Mouse (Mus musculus) hindbrain, embryonic 11.5 days (tissue): ENCODE results near the gene Ret. TPM values are rescaled to one million over a fixed set of nuclear protein-coding genes. Genes with fewer than 3 reads are reported as not detected.

Experiments used
- ATAC-seq: fragments of 200-750 bp; cut with Nextera tagmentation; 2 replicates; pipeline ENCODE4 v1.8.0; 2017; ENCODE audit warnings: mild to moderate bottlenecking, moderate TSS enrichment, moderate library complexity; ENCODE audit not compliant: low FRiP score
- DNase-seq: peaks from one replicate; pipeline ENCODE4 v3.0.0-alpha.2; 2015; ENCODE audit warnings: low spot score
- H3K27ac ChIP-seq: fragments of 300-500 bp; sonication (generic); 2 replicates; pipeline ENCODE4 v1.5.1; 2014; ENCODE audit warnings: mild to moderate bottlenecking, low read depth, low read length
- H3K27me3 ChIP-seq: fragments of 300-500 bp; sonication (generic); 2 replicates; pipeline ENCODE4 v1.6.1; 2014; ENCODE audit warnings: mild to moderate bottlenecking, low read length, moderate library complexity, mixed read lengths; ENCODE audit not compliant: control insufficient read depth, insufficient read depth
- H3K36me3 ChIP-seq: fragments of 300-500 bp; sonication (generic); 2 replicates; pipeline ENCODE4 v1.6.1; 2014; ENCODE audit warnings: mild to moderate bottlenecking, low read length, moderate library complexity, mixed read lengths; ENCODE audit not compliant: control insufficient read depth, insufficient read depth
- H3K4me1 ChIP-seq: fragments of 300-500 bp; sonication (generic); replicated peaks from 2 replicates; pipeline ENCODE4 v1.6.1; 2014; ENCODE audit warnings: low read length, mixed read lengths; ENCODE audit not compliant: control insufficient read depth, insufficient read depth
- H3K4me2 ChIP-seq: fragments of 300-500 bp; sonication (generic); replicated peaks from 2 replicates; pipeline ENCODE4 v1.6.1; 2014; ENCODE audit warnings: mild to moderate bottlenecking, low read depth, low read length
- H3K4me3 ChIP-seq: fragments of 300-500 bp; sonication (generic); 2 replicates; pipeline ENCODE4 v1.5.1; 2014; ENCODE audit warnings: low read depth, low read length
- H3K9ac ChIP-seq: fragments of 300-500 bp; sonication (generic); 2 replicates; pipeline ENCODE4 v1.6.1; 2014; ENCODE audit warnings: low read depth, low read length
- H3K9me3 ChIP-seq: fragments of 300-500 bp; sonication (generic); 2 replicates; pipeline ENCODE4 v1.6.1; 2016; ENCODE audit warnings: low read length; ENCODE audit not compliant: control insufficient read depth
- WGBS: fragments of 180-500 bp; shearing (Covaris S2); extraction: QIAGEN DNeasy Blood & Tissue Kit; methylation state at CpG from one replicate; pipeline ENCODE4 v1.1.7; 2014; 5-methylcytosine and 5-hydroxymethylcytosine counted together
- polyA plus RNA-seq: library from polyadenylated mRNA; unstranded; fragments of >200 nt; fragmentation: Nextera tagmentation; extraction: Ambion mirVana; gene quantifications from 2 replicates; pipeline ENCODE4 v1.2.1, GENCODE M21; 2014

Ret gene
- polyA plus RNA-seq, 1 experiment from 2014 or later = 4.2 TPM

DNA sequence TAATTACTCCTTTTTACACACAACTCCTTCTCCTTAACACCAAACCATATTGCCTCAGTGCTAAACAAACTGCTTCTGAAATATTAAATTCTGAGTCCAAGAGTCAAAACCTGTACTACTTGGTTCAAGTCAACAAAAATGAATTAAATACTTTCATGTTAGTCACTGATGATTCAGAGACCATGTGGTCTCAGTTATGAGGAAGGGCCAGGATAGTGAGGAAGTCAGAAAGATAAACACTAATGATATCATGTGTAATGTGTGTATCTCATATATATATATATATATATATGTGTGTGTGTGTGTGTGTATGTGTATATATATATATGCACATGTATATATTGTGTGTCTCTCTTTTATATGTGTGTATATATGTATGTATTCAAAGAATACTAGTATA lies 70.9 kb downstream of the Ret start:
- H3K9ac ChIP-seq = no peak overlapping the region
- H3K27ac ChIP-seq = no peak overlapping the region
- no peaks in the 10 kb centered on the region for H3K4me1 ChIP-seq
- no peak overlapping the region for H3K4me3 ChIP-seq
- DNase-seq (no peak), ATAC-seq (no peak)
- no peaks in the 10 kb centered on the region for H3K36me3 ChIP-seq
- no peaks in the 10 kb centered on the region for H3K27me3 ChIP-seq
- H3K9me3 ChIP-seq = no peaks in the 10 kb centered on the region
- H3K4me2 ChIP-seq = no peak overlapping the region

DNA sequence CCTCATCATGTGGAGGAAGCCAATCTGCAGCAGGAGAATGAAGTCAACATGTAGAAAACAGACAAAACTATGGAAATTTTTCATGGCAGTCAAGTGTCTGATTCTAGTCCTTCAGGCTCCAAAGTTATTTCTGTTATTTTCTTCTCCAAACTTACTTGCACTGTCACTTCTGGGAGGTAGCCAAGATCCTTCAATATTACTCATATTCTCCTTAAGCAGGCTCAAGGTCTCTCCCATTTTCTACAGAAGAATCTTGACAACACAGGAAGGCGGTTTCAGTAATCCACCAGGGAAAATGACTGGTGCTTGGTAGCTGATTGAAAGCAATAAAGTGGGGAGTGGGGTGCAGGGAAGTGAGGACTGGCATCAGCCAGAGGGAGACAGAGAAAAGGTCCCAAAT lies 74.8 kb downstream of the Ret start:
- H3K27me3 ChIP-seq = no peaks in the 10 kb centered on the region
- H3K9ac ChIP-seq = no peak overlapping the region
- no peaks in the 10 kb centered on the region for H3K4me1 ChIP-seq
- H3K4me3 ChIP-seq = no peak overlapping the region
- 84% methylated on average over 1 of the region's 1 CpGs for WGBS
- no peak for DNase-seq
- H3K4me2 ChIP-seq = no peak overlapping the region
- no peak overlapping the region for H3K27ac ChIP-seq
- H3K36me3 ChIP-seq = no peaks in the 10 kb centered on the region
- no peaks in the 10 kb centered on the region for H3K9me3 ChIP-seq
- no peak for ATAC-seq

DNA sequence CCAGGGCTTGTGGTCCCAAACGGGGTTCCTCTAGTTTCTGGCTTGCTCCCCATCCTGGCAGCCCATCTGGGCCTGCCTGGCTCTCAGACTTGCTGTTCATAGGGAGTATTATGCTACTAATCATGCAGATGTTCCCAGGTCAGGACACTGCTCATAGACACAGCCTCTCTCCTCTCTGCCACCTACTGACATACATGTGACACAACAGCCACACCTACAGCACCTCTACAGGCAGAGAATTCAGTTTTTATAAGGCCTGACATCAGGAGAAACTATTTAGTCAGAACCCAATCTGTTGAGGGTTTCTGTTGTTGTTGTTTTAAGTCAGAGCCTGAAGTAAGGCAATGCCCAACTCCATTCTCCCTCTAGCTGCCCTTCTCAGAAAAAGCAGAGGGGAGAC lies 85.7 kb downstream of the Ret start:
- H3K9me3 ChIP-seq = no peaks in the 10 kb centered on the region
- no peak for DNase-seq
- no peak overlapping the region for H3K4me2 ChIP-seq
- no peak for ATAC-seq
- H3K36me3 ChIP-seq = no peaks in the 10 kb centered on the region
- no peak overlapping the region for H3K9ac ChIP-seq
- H3K27me3 ChIP-seq = no peaks in the 10 kb centered on the region
- 67% methylated on average over 1 of the region's 1 CpGs for WGBS
- H3K4me3 ChIP-seq = no peak overlapping the region
- H3K4me1 ChIP-seq = no peaks in the 10 kb centered on the region
- H3K27ac ChIP-seq = no peak overlapping the region

Other genes with a start within 250 kb of the Ret start
- not detected in 2 replicates for gene Rasgef1a, start 186.3 kb downstream of the Ret start, polyA plus RNA-seq
- gene Csgalnact2, start 58.6 kb downstream of the Ret start, polyA plus RNA-seq = 8.7 and 11.5 TPM in 2 replicates
- gene Bms1, start 221.8 kb upstream of the Ret start, polyA plus RNA-seq = 38.9 and 44.2 TPM in 2 replicates